Mouse (Mus musculus): ENCODE results near the gene Otos. TPM values are rescaled to one million over a fixed set of nuclear protein-coding genes. Genes with fewer than 3 reads are reported as not detected.

The Otos gene
- 0.08 TPM in 1 of 2 replicates, not detected in the other for polyA plus RNA-seq (2014; fragmentation: Nextera tagmentation; extraction: Ambion mirVana)

DNA sequence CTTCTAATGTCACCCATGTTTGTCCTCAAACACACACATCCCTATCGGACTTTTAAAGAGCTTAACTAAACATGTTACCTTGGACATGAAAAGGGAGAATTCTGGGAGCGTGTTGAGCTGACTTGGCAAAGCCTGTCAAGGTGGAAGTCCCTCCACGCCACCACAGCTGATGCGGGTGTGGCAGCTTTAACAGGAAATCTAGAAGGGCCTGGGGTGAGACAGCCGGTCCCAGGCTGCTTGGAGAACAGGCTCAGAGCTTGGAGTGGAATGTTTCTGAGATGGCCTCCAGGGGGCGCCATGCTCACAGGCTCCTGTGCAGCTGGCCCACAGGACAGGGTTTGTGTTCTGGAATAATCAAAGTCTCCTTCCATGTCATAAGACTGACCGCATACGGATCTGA lies at the start of gene Otos:
Otos (minus strand) TSS at position 169 of the 400 bp plus-strand sequence.
- DNase-seq (ENCODE audit: low spot score, missing footprints), result peak; percentile 95
- H3K4me3 ChIP-seq (ENCODE audit: low read depth, low read length), result no peak within 1 kb of the TSS
- no peaks in the 10 kb centered on the region for H3K27me3 ChIP-seq (ENCODE audit: control insufficient read depth, insufficient read depth, low read length)
- no peak within 1 kb of the TSS for H3K27ac ChIP-seq (ENCODE audit: low read depth, low read length)
- H3K9me3 ChIP-seq (ENCODE audit: control insufficient read depth, low read length), result no peaks in the 10 kb centered on the region
- H3K4me2 ChIP-seq, result no peak within 1 kb of the TSS
- H3K9ac ChIP-seq (ENCODE audit: low read length), result peak within 1 kb of the TSS; percentile 15; the same call in 1 of the 2 replicates
- 32% methylated on average over 8 of the region's 8 CpGs for WGBS
- ATAC-seq (ENCODE audit: low FRiP score), result peak; percentile 69; the same call in 1 of the 2 replicates
- no peaks in the 10 kb centered on the region for H3K36me3 ChIP-seq (ENCODE audit: control insufficient read depth, insufficient read depth, low read length)
- H3K4me1 ChIP-seq (ENCODE audit: control insufficient read depth, insufficient read depth, low read length), result no peaks in the 10 kb centered on the region

- Histone ChIP-seq H3K4me1 (ENCODE audit: control insufficient read depth, insufficient read depth, low read length) (peaks cover 7% of the 10 kb centered on the region), H3K36me3 (ENCODE audit: control insufficient read depth, insufficient read depth, low read length) (no peaks in the 10 kb centered on the region), H3K4me3 (ENCODE audit: low read depth, low read length) (no peak overlapping the region), H3K9me3 (ENCODE audit: control insufficient read depth, low read length) (no peaks in the 10 kb centered on the region), H3K27me3 (ENCODE audit: control insufficient read depth, insufficient read depth, low read length) (no peaks in the 10 kb centered on the region), H3K4me2 (no peak overlapping the region), H3K27ac (ENCODE audit: low read depth, low read length) (no peak overlapping the region), H3K9ac (ENCODE audit: low read length) (no peak overlapping the region)
- ATAC-seq (ENCODE audit: low FRiP score), result no peak
- 37% methylated on average over 4 of the region's 4 CpGs for WGBS
- peak; percentile 97 for DNase-seq (ENCODE audit: low spot score, missing footprints)
Measured at GRCm38 (mm10) chr1:92696848-92697247, 48.2 kb upstream of the Otos start.

GRCm38 (mm10) chr1:92695751-92696150 lies 47.1 kb upstream of the Otos start:
- 86% methylated on average over 5 of the region's 5 CpGs for WGBS
- DNase-seq (ENCODE audit: low spot score, missing footprints), result no peak
- Histone ChIP-seq H3K27me3 (ENCODE audit: control insufficient read depth, insufficient read depth, low read length) (no peaks in the 10 kb centered on the region), H3K9ac (ENCODE audit: low read length) (no peak overlapping the region), H3K4me3 (ENCODE audit: low read depth, low read length) (no peak overlapping the region), H3K36me3 (ENCODE audit: control insufficient read depth, insufficient read depth, low read length) (no peaks in the 10 kb centered on the region), H3K4me1 (ENCODE audit: control insufficient read depth, insufficient read depth, low read length) (peaks cover 7% of the 10 kb centered on the region), H3K4me2 (no peak overlapping the region), H3K9me3 (ENCODE audit: control insufficient read depth, low read length) (no peaks in the 10 kb centered on the region), H3K27ac (ENCODE audit: low read depth, low read length) (no peak overlapping the region)
- no peak for ATAC-seq (ENCODE audit: low FRiP score)

DNA sequence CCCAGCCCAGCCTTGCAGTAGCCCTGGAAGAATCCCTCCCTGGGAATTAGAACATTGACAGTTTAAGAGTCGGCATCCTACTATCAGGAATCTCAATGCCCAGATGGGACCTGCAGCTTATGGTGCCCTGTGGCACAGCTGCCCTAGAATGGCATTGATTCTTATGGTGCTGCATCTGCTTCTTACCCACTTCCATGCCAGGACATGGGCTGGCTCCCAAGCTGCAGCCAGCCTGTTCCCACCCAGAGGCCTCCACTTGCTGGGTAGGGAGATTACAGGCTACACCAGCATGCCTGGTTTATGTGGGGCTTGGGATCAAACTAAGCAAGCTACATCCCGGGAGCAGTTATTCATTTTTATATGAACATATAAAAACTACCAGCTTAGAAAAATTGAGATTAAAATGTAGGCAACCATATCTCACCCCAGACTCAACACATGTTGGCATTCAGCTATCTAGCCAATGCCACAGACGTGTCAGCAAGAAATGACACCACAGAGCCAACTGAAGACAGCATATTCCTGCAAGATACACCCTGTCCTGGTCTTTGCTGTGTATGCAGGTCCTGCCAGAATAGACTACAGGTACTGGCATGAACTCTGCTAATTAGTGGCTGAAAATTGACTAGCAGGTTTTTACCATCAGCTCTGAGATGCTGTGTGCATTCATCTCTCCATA lies 42.7 kb upstream of the Otos start:
- H3K27me3 ChIP-seq (ENCODE audit: control insufficient read depth, insufficient read depth, low read length), result no peaks in the 10 kb centered on the region
- no peaks in the 10 kb centered on the region for H3K4me1 ChIP-seq (ENCODE audit: control insufficient read depth, insufficient read depth, low read length)
- H3K9me3 ChIP-seq (ENCODE audit: control insufficient read depth, low read length), result no peaks in the 10 kb centered on the region
- H3K4me2 ChIP-seq, result no peak overlapping the region
- DNase-seq (ENCODE audit: low spot score, missing footprints) (no peak), ATAC-seq (ENCODE audit: low FRiP score) (no peak)
- H3K9ac ChIP-seq (ENCODE audit: low read length), result 0 out of 2 replicates have a peak overlapping the region, but pooled peaks have one; percentile 12
- no peak overlapping the region for H3K4me3 ChIP-seq (ENCODE audit: low read depth, low read length)
- no peak overlapping the region for H3K27ac ChIP-seq (ENCODE audit: low read depth, low read length)
- 87% methylated on average over 3 of the region's 3 CpGs for WGBS
- H3K36me3 ChIP-seq (ENCODE audit: control insufficient read depth, insufficient read depth, low read length), result no peaks in the 10 kb centered on the region

DNA sequence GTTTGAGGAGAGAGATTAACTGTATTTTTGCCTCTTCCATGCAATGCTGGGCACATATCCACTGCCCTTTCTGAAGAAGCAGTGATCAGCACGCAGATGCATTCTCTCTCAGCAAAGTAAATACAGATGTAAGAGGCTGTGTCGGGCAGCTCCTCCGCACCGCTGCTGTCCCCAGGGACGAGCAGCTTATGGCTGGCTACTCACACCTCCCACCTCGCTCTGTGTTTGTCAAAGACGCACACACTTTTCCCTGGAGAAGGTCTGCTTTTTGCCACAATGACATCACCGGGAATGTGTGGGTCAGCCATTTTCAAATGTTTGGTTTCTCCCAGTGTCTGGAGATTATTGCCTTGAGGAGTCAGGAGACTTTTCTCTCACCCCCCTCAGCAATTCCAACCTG lies 38.4 kb upstream of the Otos start:
- ATAC-seq (ENCODE audit: low FRiP score) (0 out of 2 replicates have a peak, but pooled peaks have one; percentile 27), DNase-seq (ENCODE audit: low spot score, missing footprints) (no peak)
- 67% methylated on average over 8 of the region's 8 CpGs for WGBS

GRCm38 (mm10) chr1:92683151-92683550 lies 34.5 kb upstream of the Otos start:
- 92% methylated on average over 8 of the region's 8 CpGs for WGBS
- Histone ChIP-seq H3K27me3 (ENCODE audit: control insufficient read depth, insufficient read depth, low read length) (no peaks in the 10 kb centered on the region), H3K4me1 (ENCODE audit: control insufficient read depth, insufficient read depth, low read length) (peaks cover 9% of the 10 kb centered on the region), H3K4me2 (no peak overlapping the region), H3K9me3 (ENCODE audit: control insufficient read depth, low read length) (no peaks in the 10 kb centered on the region), H3K4me3 (ENCODE audit: low read depth, low read length) (no peak overlapping the region), H3K36me3 (ENCODE audit: control insufficient read depth, insufficient read depth, low read length) (no peaks in the 10 kb centered on the region), H3K9ac (ENCODE audit: low read length) (no peak overlapping the region), H3K27ac (ENCODE audit: low read depth, low read length) (no peak overlapping the region)
- DNase-seq (ENCODE audit: low spot score, missing footprints) (no peak), ATAC-seq (ENCODE audit: low FRiP score) (no peak)

More for the DNA sequence above, 38.4 kb upstream of the Otos start:
- Histone ChIP-seq H3K9ac (ENCODE audit: low read length) (no peak overlapping the region), H3K27ac (ENCODE audit: low read depth, low read length) (no peak overlapping the region), H3K9me3 (ENCODE audit: control insufficient read depth, low read length) (no peaks in the 10 kb centered on the region), H3K4me2 (no peak overlapping the region), H3K4me3 (ENCODE audit: low read depth, low read length) (no peak overlapping the region), H3K27me3 (ENCODE audit: control insufficient read depth, insufficient read depth, low read length) (no peaks in the 10 kb centered on the region), H3K36me3 (ENCODE audit: control insufficient read depth, insufficient read depth, low read length) (no peaks in the 10 kb centered on the region), H3K4me1 (ENCODE audit: control insufficient read depth, insufficient read depth, low read length) (no peaks in the 10 kb centered on the region)

- DNase-seq (ENCODE audit: low spot score, missing footprints), result peak; percentile 86
- no peak overlapping the region for H3K4me2 ChIP-seq
Measured at GRCm38 (mm10) chr1:92680668-92681603, 32.3 kb upstream of the Otos start.

GRCm38 (mm10) chr1:92678757-92679156 lies 30.1 kb upstream of the Otos start:
- WGBS, result 91% methylated on average over 5 of the region's 5 CpGs
- H3K27ac ChIP-seq (ENCODE audit: low read depth, low read length), result no peak overlapping the region
- no peaks in the 10 kb centered on the region for H3K36me3 ChIP-seq (ENCODE audit: control insufficient read depth, insufficient read depth, low read length)
- H3K9ac ChIP-seq (ENCODE audit: low read length), result no peak overlapping the region
- H3K9me3 ChIP-seq (ENCODE audit: control insufficient read depth, low read length), result no peaks in the 10 kb centered on the region
- H3K4me1 ChIP-seq (ENCODE audit: control insufficient read depth, insufficient read depth, low read length), result peaks cover 9% of the 10 kb centered on the region
- DNase-seq (ENCODE audit: low spot score, missing footprints) (no peak), ATAC-seq (ENCODE audit: low FRiP score) (no peak)
- no peaks in the 10 kb centered on the region for H3K27me3 ChIP-seq (ENCODE audit: control insufficient read depth, insufficient read depth, low read length)
- no peak overlapping the region for H3K4me2 ChIP-seq
- H3K4me3 ChIP-seq (ENCODE audit: low read depth, low read length), result no peak overlapping the region

More at GRCm38 (mm10) chr1:92680668-92681603, 32.3 kb upstream of the Otos start:
- Histone ChIP-seq H3K4me1 (ENCODE audit: control insufficient read depth, insufficient read depth, low read length) (peaks cover 9% of the 10 kb centered on the region), H3K27ac (ENCODE audit: low read depth, low read length) (no peak overlapping the region), H3K9me3 (ENCODE audit: control insufficient read depth, low read length) (no peaks in the 10 kb centered on the region), H3K36me3 (ENCODE audit: control insufficient read depth, insufficient read depth, low read length) (no peaks in the 10 kb centered on the region), H3K9ac (ENCODE audit: low read length) (no peak overlapping the region), H3K27me3 (ENCODE audit: control insufficient read depth, insufficient read depth, low read length) (no peaks in the 10 kb centered on the region), H3K4me3 (ENCODE audit: low read depth, low read length) (no peak overlapping the region)
- WGBS, result 31% methylated on average over 16 of the region's 16 CpGs
- ATAC-seq (ENCODE audit: low FRiP score), result peak; percentile 75

DNA sequence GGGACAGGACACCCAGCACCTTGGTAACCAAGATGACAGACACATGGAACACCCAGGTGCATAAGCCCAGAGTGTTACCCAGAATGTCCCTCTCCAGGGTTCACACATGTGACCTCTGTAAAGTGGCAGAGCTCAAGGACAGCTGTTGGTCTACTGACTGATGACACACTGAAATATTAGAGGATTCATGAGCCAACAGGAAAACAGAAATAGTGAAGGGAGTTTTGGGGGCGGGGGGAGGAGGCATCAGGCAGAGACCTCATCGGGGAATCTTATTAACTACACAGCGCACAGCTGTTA lies 28.0 kb upstream of the Otos start:
- 94% methylated on average over 3 of the region's 3 CpGs for WGBS
- H3K27ac ChIP-seq (ENCODE audit: low read depth, low read length), result no peak overlapping the region
- no peaks in the 10 kb centered on the region for H3K36me3 ChIP-seq (ENCODE audit: control insufficient read depth, insufficient read depth, low read length)
- H3K9ac ChIP-seq (ENCODE audit: low read length), result no peak overlapping the region
- no peak overlapping the region for H3K4me3 ChIP-seq (ENCODE audit: low read depth, low read length)
- DNase-seq (ENCODE audit: low spot score, missing footprints) (no peak), ATAC-seq (ENCODE audit: low FRiP score) (no peak)
- no peak overlapping the region for H3K4me2 ChIP-seq
- peaks cover 9% of the 10 kb centered on the region for H3K4me1 ChIP-seq (ENCODE audit: control insufficient read depth, insufficient read depth, low read length)
- H3K9me3 ChIP-seq (ENCODE audit: control insufficient read depth, low read length), result no peaks in the 10 kb centered on the region
- no peaks in the 10 kb centered on the region for H3K27me3 ChIP-seq (ENCODE audit: control insufficient read depth, insufficient read depth, low read length)
